Mouse (Mus musculus): ENCODE measurements around the gene Xlr5a.
A peak's percentile ranks its signal among the peaks of the same experiment; 100 is the strongest.
"Not testable (repeated sequence)": the region's sequence is repeated elsewhere in the genome, so short reads cannot be mapped to it uniquely, and the experiment has no call there.

The Xlr5a gene

DNA sequence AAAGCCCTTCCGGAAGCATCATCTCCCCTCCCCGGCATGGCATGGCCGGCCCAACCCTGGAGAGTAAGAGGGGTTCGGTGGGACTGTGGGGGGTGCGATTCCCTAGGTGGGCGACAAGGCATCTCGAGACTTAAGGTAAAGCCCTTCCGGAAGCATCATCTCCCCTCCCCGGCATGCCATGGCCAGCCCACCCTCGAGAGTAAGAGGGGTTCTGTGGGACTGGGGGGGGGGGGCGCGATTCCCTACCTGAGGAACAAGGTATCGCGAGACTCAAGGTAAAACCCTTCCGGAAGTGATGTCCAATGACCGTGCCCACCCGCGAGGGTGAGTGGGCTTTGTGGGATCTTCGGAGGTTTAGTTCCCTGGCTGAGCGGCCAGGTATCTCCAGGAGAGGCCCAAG lies 144.3 kb downstream of the Xlr5a start, which contains the start of gene Xlr5b:
TSS of gene Xlr5b (plus strand) at position 301 of the 400 bp plus-strand sequence.
- not testable (repeated sequence) for DNase-seq (ENCODE audit: low read depth, low spot score)

DNA sequence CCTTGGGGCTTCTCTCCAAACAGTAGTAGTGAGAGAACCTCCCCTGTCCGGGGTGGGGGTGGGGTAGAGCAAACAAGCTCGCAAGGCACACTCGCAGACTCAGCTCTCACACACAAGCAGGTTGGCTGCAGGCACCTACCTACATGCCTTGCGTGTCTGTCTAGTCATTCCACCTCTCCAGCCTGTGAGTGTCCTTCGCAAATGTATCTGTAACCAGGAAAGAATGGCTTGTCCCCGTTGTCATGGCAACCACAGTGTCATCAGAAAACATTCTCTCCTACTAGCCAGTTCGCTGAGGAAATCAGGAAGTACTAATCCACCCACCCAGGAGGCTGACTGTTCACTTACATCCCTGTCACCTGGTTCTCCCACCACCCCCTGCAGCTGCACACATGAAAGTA lies 149.6 kb downstream of the Xlr5a start:
- DNase-seq (ENCODE audit: low read depth, low spot score): not testable (repeated sequence)

DNA sequence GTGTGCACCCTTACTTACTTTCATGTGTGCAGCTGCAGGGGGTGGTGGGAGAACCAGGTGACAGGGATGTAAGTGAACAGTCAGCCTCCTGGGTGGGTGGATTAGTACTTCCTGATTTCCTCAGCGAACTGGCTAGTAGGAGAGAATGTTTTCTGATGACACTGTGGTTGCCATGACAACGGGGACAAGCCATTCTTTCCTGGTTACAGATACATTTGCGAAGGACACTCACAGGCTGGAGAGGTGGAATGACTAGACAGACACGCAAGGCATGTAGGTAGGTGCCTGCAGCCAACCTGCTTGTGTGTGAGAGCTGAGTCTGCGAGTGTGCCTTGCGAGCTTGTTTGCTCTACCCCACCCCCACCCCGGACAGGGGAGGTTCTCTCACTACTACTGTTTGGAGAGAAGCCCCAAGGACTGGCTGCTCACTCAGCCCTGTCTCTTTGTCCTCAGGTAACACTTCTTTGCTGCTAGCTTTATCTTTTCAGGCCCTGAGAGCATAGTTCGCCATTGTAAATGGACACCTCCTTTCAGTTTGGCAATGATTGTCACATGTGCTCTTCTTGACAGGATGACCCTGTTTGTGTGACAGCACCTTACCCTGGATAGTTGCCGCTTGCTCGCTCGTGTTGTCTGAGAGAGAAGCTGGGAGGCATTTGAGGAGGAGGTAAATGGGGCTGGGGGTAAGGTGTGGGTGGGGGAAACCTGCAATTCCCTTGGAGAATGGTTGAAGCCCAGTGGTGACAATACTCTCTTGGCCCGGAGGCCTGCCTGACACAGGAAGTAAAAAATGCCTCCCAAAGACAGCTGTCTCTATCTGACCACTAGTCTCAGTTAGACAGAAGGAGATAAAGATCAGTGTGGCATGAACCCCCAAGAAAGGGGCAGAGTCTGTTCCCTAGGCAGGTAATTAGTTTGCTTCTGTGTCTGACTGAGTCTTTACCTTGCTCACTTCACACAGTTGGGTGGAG lies 169.6 kb downstream of the Xlr5a start:
- DNase-seq (ENCODE audit: low read depth, low spot score): not testable (repeated sequence)

DNA sequence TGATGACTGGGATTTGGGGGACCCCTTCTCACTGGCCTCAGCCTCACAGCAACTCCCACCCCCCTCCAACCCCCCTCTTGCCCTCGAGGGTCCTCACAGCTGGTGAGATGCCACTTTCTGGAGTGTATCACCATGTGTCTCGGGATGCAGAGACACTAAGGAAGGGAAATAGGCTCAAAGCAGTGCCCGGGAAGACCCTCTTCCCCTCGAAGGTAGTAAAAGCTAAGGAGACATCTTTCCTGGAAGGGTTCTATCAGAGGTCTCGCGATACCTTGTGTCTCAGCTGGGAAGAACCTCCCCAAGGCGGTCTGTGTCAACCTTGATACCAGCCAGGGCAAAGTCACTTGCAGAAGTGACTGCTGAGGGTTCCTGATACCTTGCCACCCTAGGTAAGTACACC lies 176.0 kb downstream of the Xlr5a start, which contains the start of gene Gm14685:
TSS of gene Gm14685 (plus strand) at position 301 of the 400 bp plus-strand sequence.
- not testable (repeated sequence) for DNase-seq (ENCODE audit: low read depth, low spot score)

DNA sequence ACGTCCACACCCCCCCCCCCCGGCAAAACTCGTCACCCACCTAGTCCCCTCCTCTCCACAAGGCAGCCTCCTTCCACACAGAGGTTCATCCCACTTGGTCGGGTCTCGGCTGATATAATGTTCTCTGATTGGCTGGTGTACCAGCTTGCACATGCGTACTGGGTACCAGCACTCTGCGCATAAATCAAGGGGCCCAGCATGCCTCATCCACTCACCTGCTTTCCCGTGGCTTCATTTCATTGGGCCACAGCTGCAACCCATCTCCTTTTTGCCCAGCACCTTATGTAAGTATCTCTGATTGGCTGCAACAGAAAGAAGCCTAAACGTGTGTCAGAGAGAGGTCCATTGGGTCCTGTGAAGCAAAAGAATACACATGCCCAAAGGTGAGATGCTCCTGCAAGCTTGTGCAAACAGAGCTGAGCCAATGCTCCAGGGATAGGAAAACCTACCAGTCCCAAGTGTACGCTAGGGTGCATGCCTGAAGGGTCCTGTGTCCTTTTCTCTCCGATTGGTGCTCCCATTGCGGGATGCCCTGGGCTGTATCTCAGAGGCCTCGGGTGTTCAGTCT lies 195.8 kb downstream of the Xlr5a start, which contains the start of gene Xlr3a:
TSS of gene Xlr3a (minus strand) at position 155 of the 568 bp plus-strand sequence.
- DNase-seq (ENCODE audit: low read depth, low spot score): peak; percentile 55

DNA sequence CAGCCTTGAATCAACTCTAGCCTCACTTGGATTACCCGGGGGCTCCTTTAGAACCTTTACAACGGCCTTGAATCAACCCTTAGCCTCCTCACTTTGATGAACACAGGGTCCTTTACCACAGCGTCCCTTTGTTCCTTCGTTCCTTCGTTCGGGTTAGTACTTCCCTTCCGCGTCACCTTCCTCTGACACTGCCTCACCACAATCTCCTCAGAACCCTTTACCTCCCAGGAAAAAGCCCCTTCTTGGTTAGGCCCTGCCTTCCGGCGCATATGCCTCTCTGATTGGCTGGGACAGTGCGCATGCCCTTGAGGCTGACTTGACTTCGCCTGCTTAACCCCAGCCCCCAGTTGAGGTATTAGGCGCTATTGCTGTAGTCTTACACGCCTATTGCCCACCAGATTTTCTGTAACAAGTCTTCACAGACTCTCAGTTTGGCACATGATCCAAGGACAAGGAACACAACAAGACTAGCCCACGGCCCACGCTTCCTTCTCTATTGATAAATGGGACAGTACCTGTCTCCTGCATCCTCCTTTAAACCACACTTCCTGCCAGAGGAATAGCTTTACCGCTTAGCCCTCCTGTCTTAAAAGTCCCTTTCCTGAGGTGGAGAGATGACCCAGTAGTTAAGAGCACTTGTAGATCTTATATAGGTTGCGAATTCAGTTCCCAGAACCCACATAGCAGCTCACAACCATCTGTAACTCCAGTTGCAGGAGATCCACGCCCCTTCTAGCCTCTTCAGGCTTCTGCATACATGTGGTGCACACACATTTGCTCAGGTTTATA lies 210.3 kb downstream of the Xlr5a start, which contains the start of gene Xlr4a:
TSS of gene Xlr4a (minus strand) at position 212 of the 789 bp plus-strand sequence.
- not testable (repeated sequence) for DNase-seq (ENCODE audit: low read depth, low spot score)

DNA sequence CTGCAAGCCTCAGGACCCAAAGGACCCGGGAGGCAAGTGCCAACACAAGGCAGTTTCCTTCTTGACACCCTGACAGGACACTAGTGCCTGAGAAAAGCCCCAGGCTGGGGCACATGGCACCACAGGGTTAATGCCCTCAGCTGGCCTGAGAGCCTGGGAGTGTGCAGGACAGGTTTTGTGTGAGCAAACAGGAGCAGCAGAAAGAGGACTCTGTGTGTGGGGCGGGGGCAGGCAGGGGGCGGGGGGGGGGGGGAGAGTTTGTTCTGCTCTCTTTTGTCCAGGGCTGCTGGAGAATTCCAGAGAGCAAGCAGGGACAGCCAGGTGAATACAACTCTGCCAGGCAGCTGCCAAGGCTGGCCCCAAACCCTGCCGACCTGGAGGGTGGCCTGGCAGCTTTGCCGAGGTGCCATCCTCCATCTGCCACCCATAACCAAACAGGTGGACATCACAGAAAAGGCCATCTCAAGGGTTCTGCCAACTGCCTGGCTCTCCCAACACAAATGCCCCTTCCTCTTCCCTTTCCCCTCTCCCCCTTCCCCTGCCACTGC lies 225.9 kb downstream of the Xlr5a start:
- not testable (repeated sequence) for DNase-seq (ENCODE audit: low read depth, low spot score)

DNA sequence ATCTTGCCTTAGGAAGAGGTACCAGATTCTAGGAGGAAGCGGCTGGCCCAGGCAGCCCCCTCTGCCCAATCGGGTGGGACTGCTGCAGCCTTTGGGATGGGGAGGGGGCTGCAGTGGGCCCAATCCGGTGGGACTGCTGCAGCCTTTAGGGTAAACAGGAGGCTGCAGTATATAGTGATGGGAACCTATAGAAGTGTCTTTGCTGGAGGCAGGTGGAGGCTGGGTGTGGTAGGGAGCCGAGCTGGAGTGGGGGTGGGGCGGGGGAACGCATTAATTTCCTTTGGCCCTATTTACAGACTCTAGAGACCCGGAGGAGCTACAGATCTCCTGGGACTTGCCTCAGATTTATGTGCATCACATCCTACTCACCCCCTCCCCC lies 228.4 kb downstream of the Xlr5a start, which contains the start of gene Pnma3:
TSS of gene Pnma3 (plus strand) at position 373 of the 379 bp plus-strand sequence.
- DNase-seq (ENCODE audit: low read depth, low spot score): no peak

DNA sequence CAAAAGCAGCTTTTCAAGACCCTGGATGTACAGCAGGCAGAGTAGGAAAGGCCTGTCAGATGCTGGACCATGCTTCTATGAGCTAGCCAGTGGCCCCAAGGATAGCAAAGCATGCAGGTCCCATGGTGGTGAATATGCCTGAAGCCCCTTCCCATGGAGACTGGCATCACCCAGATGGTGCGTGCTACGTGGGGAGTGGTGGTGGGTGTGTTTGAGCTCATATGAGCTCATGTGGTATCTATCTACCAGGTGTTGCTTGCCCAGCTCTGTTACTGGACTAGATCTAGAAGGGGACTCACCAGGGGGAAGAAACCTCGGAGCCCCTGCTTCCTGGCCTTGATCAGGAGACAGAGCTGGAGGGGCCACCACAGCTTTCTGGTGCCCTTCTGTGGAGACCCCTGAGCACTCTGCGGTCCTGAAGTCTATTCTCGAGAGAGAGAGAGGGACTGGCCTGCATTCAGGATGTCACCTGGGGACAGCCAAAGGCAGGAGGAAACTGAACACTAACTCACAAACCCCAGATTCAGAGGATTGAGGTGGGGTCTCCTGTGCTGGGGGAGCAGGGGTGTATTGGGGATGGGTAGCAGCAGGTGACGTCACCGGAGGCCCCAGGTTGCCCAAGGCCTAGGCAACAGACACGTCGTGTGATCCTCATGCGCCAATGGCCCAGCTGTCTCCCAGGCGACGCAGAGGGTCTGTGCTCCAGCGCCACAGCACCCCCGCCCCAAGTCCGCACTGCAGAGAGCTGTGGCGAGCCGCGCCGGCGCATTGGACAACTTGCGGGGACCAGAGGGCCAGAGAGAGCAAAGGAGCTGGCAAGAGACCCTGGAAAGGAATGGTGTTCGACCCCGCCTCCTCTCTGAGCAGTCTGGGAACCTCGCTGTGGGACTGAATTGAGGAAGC lies 229.0 kb downstream of the Xlr5a start:
- DNase-seq (ENCODE audit: low read depth, low spot score): no peak

DNA sequence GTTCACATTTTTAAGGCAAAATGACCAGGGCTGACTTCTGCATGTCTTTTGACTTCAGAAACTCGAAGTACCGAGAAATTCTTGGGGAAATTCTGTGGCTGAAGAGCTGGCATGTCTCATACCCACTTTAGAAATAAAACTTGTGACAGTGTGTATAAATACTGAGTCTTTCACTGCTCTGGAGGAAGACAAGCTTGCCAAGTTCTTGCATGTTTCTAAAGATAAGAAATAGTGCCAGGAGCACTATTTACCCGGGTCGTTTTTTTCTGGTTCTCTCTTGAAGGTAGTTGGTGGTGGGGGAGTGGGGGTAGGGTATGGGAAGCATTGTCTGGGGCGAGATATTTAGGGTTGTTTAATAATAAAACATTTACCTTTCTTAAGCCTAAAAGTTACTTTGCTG lies 230.5 kb downstream of the Xlr5a start:
- no peak for DNase-seq (ENCODE audit: low read depth, low spot score)

DNA sequence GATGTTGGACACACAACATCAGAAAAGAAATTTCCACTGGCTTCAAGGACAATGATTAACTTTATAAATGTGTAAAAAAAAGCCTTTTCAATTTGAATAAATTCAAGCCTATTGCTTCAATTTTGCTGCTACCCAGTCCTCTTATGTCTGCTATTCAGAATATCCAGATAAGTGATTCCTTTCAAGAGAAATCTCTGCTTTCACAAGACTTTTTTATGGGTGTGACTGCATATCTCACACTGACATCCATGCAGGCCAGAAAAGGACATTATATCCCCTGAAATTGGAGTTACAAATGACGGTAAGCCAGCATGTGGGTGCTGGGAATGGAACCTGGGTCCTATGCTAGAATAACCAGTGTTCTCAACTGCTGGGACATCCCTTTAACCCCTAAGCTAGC lies 231.2 kb downstream of the Xlr5a start:
- no peak for DNase-seq (ENCODE audit: low read depth, low spot score)
